Mouse (Mus musculus) lung, adult 2 months (tissue): Measurements from ENCODE around the gene Pnpla5.

Experiments used
- CTCF ChIP-seq: fragments of 200-500 bp; IDR thresholded peaks from 2 replicates; pipeline ENCODE4 v1.5.1; 2011; ENCODE audit warnings: mild to moderate bottlenecking, low read length, control low read depth; ENCODE audit not compliant: insufficient read depth
- POLR2A ChIP-seq: fragments of 200-500 bp; IDR thresholded peaks from 2 replicates; pipeline ENCODE4 v1.6.1; 2011; ENCODE audit warnings: low read depth, mild to moderate bottlenecking, control low read depth, low read length, borderline replicate concordance; ENCODE audit errors: extremely low read depth

GRCm38 (mm10) chr15:84168170-84169161 lies 45.5 kb upstream of the Pnpla5 start:
- no peak for TF ChIP-seq CTCF
- no peak for TF ChIP-seq POLR2A
